Mouse (Mus musculus) lung, postnatal 25 days (tissue): ENCODE data around the gene Morn1.
A peak's percentile ranks its signal among the peaks of the same experiment; 100 is the strongest.

ENCODE experiments used
- DNase-seq: peaks from one replicate; pipeline ENCODE4 v3.0.0; 2022; ENCODE audit warnings: low spot score

Gene Morn1

DNA sequence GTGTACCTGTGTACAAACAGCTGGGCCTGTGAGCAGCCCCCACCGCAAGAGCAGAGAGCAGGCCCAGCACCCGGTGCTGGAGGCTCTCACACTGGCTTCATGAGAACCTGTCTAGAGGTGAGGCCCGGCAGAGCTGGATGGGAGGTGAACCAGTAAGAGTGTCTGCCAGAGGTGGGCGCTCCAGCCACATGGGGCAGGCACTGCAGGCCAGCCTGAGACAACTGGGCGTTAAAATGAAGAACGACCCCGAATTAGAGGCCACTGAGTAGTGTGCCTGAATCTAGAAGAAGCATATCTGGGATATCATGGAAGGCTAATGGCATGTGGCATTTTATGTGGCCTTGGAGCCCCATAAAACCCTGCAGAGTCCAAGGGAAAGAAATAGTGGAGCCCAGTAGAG, 33.7 kb downstream of the Morn1 start:
- DNase-seq: no peak

DNA sequence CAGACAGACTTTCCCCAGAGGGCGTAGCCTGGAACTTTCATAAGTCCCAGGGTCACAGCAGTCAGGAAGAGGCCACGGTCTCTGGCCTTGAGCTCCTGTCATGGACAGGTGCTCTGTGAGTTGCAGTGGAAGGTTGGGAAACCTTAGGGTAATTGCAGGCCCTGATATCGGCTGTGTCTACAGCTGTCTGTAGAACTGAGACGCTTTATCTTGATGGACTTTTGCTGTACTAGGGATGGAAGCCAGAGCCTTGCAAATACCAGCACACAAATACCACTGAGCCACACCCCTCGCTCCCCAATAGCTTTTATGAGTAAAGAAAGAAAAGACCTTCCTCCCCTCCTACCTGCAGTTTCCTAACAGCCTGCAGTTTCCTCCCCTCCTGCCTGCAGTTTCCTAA, 34.2 kb downstream of the Morn1 start:
- no peak for DNase-seq

DNA sequence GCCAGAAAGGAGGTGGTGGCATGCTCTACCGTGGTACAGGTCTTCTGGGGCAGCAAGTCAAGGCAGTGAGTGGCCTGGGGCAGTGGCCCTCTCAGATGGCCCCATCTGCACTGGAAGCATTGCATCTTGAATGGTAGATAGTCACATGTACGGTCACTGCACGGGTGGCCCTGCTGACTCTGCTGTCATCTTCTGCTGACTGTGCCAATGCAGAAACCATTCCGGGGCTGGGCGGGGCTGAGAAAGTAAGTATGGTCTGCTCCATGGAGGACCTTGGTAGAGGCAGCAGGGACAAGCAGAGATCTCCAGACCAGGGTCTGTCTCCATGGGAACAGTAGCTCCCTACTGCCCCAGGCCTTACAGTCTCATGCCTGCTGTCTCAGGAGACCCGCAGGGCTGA, 34.8 kb downstream of the Morn1 start:
- DNase-seq: no peak

- no peak for DNase-seq
Observed at GRCm38 (mm10) chr4:155121915-155122443, 35.6 kb downstream of the Morn1 start.

DNA sequence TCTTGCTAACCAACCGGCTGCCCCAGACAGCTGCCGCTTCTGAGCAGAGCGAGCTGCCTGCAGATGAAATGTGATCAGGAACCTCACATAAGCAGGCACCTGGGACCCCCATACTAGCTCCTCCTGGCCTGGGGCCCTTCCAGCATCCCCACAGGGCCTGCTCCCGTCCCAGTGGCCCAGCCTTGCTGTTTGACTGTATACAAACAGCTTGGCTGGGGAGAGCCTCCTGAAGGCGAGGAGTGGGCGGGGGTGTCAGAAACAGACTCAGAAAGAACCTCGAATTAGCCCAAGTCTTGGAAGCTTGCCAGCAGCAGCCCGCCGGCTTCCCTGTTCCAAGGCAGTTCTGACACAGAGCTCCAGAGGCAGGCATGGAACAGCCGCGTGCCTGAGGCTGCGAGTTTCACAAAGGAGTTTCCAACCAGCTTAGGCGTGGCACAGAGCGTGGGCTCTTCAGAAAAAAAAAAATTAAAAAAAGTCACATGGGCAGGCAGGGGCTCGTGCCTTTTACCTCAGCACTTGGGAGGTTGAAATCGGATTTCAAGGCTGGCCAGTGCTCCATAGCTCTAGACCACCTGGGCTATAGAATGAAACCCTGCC, 36.2 kb downstream of the Morn1 start:
- peak; percentile 88 for DNase-seq

GRCm38 (mm10) chr4:155123868-155124534, 37.6 kb downstream of the Morn1 start:
- DNase-seq: no peak

DNA sequence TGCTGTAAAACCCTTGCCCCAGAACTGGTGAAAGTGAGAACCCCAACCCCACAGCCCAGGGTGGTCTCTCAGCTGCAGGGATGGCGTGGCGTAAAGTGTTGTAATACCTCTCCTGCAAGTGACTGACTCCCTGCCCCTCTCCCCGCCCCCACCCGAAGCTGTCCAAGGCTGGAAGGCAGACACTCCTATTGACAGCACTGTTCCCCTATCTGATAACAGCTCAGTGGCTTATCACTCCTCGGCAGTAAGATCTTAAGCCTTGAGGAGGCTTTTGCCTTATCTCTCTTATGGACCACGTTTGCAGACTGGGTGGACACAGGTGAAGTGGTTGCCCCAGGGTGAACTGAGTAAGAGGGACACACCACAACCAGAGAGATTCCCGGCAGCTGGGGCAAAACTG, 38.9 kb downstream of the Morn1 start:
- DNase-seq: no peak

DNA sequence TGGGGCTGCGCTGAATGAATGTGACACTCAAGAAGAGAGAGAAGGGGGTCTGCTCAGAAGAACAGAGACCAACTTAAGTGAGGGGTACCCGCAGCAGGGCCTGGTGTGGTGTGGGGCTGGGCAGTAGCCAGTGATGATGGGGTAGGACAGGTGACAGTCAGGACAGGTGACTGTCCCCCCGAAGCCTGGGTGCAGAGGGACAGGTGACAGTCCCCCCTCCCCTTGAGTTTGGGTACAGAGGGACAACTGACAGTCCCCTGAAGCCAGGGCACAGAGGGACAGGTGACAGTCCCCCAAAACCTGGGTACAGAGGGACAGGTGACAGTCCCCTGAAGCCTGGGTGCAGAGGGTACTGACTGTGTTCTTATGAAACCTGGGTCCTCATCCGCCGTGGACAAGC, 39.8 kb downstream of the Morn1 start:
- no peak for DNase-seq

- DNase-seq: no peak
Observed at GRCm38 (mm10) chr4:155126602-155127372, 40.4 kb downstream of the Morn1 start.

DNA sequence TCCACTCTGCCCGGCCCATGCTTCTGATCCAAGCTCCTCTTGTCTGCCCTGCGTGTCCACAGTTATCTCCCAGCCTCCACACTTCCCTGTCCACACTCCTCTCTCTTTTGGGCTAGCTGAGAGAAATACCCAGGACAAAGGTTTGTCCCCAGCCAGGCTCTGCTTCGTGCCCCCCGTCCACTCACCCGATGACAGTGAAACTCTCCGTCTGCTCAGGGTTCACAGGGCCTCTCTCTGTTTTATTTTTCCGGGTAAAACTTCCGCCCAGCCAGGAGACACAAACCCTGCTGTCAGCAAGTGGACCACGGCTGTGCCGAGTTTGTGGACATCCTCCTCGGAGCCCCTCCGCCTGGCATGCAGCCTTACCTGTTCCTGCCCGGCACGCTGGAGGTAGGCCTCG, 42.0 kb downstream of the Morn1 start:
- no peak for DNase-seq

DNA sequence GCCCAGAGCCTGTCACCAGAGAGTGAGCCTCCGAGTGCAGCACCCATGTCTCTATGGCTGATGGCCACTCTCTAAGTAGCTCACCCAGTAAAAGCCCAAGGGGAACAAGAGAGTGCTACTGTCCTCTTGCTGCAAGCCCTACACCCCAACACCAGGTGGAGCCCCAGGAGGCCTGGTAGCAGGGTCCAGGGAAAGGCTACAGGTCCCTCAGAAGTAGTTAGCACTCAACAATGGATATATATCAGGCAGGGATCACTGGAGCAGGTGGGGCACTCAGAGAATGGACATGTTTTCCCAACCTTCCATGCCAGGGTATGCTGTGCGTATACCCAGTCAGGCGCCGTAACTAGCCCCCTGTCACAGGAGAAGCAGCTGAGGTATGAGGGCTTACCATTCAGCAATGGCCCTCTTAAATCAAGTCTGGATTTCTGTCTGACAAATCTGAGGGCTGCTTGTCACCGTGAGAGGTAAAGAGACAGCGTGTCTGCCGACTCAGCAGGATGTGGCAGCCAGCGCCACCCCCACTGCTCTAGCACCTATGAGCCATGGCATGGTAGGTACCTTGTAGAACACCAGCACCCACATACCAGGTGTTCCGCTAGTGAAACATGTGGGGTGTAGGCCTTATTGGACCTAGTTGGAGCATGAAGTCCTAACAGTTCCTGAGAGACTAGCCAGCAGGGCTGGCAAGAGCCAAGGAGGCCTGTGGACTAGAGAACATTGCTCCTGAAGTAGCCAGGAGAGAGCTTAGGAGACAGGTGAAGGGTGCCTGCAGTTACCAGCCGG, 42.9 kb downstream of the Morn1 start:
- peak; percentile 73 for DNase-seq

DNA sequence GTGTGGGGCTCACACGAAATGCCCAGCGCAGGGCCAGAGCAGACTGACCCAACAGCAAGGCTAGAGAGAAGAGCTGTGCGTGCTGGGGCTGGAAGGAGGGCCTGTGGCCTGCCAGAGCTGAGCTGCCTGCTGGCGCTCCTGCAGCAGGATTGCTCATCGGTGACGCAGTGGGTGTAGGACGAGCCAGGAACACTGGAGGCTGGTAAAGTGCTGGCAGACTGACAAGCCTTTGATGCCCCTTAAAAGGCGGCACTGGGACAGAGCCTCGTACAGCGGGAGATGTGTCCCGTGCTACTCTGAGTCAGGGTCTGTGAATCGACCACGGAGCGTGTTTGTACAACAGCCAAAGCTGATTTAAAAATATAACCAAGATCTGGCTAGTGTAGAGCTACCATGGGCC, 43.6 kb downstream of the Morn1 start:
- peak; percentile 79 for DNase-seq

- DNase-seq: no peak
Observed at GRCm38 (mm10) chr4:155130616-155131015, 44.2 kb downstream of the Morn1 start.

GRCm38 (mm10) chr4:155133188-155133587, 46.8 kb downstream of the Morn1 start:
- no peak for DNase-seq

GRCm38 (mm10) chr4:155133658-155134417, 47.5 kb downstream of the Morn1 start:
- DNase-seq: no peak

DNA sequence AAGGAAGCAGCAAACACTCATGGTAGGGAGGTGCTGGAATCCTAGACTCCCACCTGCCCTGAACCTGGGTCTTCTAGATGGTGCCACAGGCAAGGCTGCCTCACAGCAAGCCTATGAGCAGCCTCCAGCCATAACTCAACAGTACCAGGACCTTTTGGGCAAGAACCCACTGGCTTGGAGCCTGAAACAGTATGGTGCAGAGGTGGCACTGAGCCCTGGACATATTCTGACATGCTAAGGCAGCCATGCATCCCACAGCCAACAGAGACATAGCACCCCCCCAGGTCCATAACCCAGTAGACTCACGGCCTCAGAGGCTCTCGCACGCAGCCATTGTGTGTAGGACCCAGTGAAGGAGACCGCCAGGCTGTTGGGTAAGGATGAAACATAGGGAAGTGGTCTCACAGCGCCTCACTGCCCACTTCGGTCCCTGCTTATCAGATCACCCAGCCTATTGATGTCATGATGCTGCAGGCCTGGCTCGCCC, 48.4 kb downstream of the Morn1 start:
- no peak for DNase-seq

DNA sequence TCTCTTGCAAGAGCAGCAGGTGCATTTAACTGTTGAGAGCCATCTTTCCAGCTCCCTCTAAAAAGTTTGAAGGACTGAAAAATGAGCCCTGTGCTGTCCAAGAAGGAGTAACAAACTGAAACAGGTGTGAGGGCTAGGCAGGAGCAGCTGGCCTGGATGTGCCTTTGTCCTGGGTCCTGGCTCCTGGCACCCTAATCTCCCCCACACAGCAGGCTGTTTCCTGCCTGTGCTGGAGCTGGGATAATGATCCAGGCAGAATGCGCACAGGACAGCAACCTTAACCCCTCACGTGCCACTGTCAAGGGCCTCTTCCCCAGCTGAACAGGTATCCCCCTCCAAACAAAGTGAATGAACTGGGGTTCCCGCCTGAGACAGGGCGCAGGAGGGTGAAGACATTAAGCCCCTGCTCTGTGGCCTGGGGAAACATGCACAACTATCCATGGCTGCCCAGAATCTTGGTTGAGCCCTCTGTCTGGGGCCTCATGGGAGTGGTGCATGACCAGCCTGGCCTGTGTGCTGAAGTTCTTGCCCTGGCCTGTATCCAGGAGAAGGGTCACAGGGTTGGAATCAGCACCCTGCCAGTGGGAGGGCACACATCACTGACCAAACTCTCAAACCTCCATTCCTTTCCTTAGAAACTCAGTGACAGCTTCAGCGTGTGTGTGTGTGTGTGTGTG, 49.7 kb downstream of the Morn1 start:
- no peak for DNase-seq

DNA sequence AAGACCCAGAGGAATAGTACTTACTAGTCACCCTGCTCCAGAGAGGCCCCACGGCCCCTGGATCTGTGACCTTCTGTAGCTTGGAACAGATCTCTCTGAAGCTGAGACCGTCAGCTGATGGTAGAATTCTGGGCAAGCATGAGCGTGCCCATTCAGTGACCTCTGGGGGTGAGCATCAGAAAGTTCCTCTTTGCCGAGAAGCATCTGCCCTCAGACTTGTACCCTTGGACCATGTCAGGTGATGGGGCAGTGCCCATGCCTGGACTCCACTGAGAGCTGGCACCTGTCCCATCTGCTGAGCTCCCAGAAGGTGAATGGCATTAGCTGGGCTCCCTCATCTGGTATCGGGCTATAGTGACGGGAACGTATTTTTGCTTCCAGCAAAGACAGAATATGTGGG, 51.5 kb downstream of the Morn1 start:
- no peak for DNase-seq

- DNase-seq: no peak
Observed at GRCm38 (mm10) chr4:155138451-155138850, 52.1 kb downstream of the Morn1 start.

GRCm38 (mm10) chr4:155139281-155140045, 53.1 kb downstream of the Morn1 start:
- DNase-seq: no peak
